Mouse (Mus musculus): Measurements from ENCODE around the gene Sh3kbp1. TPM values are rescaled to one million over a fixed set of nuclear protein-coding genes. Genes with fewer than 3 reads are reported as not detected.

The Sh3kbp1 gene
- polyA plus RNA-seq, 1 experiment from 2014 or later = 35.0 TPM

GRCm38 (mm10) chrX:159650727-159651126 lies 23.7 kb downstream of the Sh3kbp1 start:
- Histone ChIP-seq H3K36me3 (ENCODE audit: control insufficient read depth, insufficient read depth, low read length) (no peaks in the 10 kb centered on the region), H3K4me2 (replicated peaks; ENCODE audit: low read depth, low read length) (no peak overlapping the region), H3K9me3 (ENCODE audit: control insufficient read depth, low read depth, low read length) (no peaks in the 10 kb centered on the region), H3K9ac (replicated peaks; ENCODE audit: low read depth, low read length) (no peak overlapping the region), H3K4me1 (ENCODE audit: control insufficient read depth, insufficient read depth, low read length) (no peaks in the 10 kb centered on the region), H3K27ac (ENCODE audit: low read length) (no peak overlapping the region), H3K4me3 (ENCODE audit: low read depth, low read length) (no peak overlapping the region), H3K27me3 (ENCODE audit: control insufficient read depth, insufficient read depth, low read length) (no peaks in the 10 kb centered on the region)
- 74% methylated on average over 6 of the region's 6 CpGs for WGBS
- no peak for ATAC-seq (ENCODE audit: insufficient number of reproducible peaks, insufficient read depth, low FRiP score, low read depth)

DNA sequence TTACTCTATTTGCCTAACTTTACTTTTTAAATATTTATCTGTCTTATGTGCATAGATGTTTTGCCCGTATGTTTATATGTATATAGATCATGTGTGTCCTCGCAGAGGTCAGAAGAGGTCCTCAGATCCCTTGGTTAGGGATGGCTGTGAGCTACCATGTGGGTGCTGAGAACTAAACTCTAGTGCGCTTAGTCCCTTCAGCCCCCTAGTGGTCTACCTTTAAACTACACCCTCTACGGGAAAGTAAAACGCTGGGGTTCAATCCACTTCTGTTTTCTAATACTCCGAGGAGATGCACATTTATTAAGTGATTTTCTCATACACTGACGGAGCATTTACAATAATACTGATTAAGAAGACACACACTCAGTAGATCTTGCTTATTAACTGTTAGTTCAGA lies 44.3 kb downstream of the Sh3kbp1 start:
- Histone ChIP-seq H3K27me3 (ENCODE audit: control insufficient read depth, insufficient read depth, low read length) (no peaks in the 10 kb centered on the region), H3K27ac (ENCODE audit: low read length) (no peak overlapping the region), H3K4me3 (ENCODE audit: low read depth, low read length) (no peak overlapping the region), H3K36me3 (ENCODE audit: control insufficient read depth, insufficient read depth, low read length) (no peaks in the 10 kb centered on the region), H3K9ac (replicated peaks; ENCODE audit: low read depth, low read length) (no peak overlapping the region), H3K4me2 (replicated peaks; ENCODE audit: low read depth, low read length) (no peak overlapping the region), H3K4me1 (ENCODE audit: control insufficient read depth, insufficient read depth, low read length) (no peaks in the 10 kb centered on the region), H3K9me3 (ENCODE audit: control insufficient read depth, low read depth, low read length) (no peaks in the 10 kb centered on the region)
- 86% methylated on average over 7 of the region's 7 CpGs for WGBS
- ATAC-seq (ENCODE audit: insufficient number of reproducible peaks, insufficient read depth, low FRiP score, low read depth) = no peak

GRCm38 (mm10) chrX:159672466-159672865 lies 45.4 kb downstream of the Sh3kbp1 start:
- H3K4me3 ChIP-seq (ENCODE audit: low read depth, low read length) = no peak overlapping the region
- no peaks in the 10 kb centered on the region for H3K36me3 ChIP-seq (ENCODE audit: control insufficient read depth, insufficient read depth, low read length)
- 27% methylated on average over 2 of the region's 2 CpGs for WGBS
- no peak overlapping the region for H3K27ac ChIP-seq (ENCODE audit: low read length)
- H3K27me3 ChIP-seq (ENCODE audit: control insufficient read depth, insufficient read depth, low read length) = no peaks in the 10 kb centered on the region
- H3K9me3 ChIP-seq (ENCODE audit: control insufficient read depth, low read depth, low read length) = no peaks in the 10 kb centered on the region
- H3K4me1 ChIP-seq (ENCODE audit: control insufficient read depth, insufficient read depth, low read length) = no peaks in the 10 kb centered on the region
- H3K9ac ChIP-seq (replicated peaks; ENCODE audit: low read depth, low read length) = no peak overlapping the region
- no peak overlapping the region for H3K4me2 ChIP-seq (replicated peaks; ENCODE audit: low read depth, low read length)
- no peak for ATAC-seq (ENCODE audit: insufficient number of reproducible peaks, insufficient read depth, low FRiP score, low read depth)

GRCm38 (mm10) chrX:159676242-159676641 lies 49.2 kb downstream of the Sh3kbp1 start:
- Histone ChIP-seq H3K9me3 (ENCODE audit: control insufficient read depth, low read depth, low read length) (no peaks in the 10 kb centered on the region), H3K9ac (replicated peaks; ENCODE audit: low read depth, low read length) (no peak overlapping the region), H3K4me1 (ENCODE audit: control insufficient read depth, insufficient read depth, low read length) (no peaks in the 10 kb centered on the region), H3K4me2 (replicated peaks; ENCODE audit: low read depth, low read length) (no peak overlapping the region), H3K27ac (ENCODE audit: low read length) (no peak overlapping the region), H3K27me3 (ENCODE audit: control insufficient read depth, insufficient read depth, low read length) (no peaks in the 10 kb centered on the region), H3K36me3 (ENCODE audit: control insufficient read depth, insufficient read depth, low read length) (no peaks in the 10 kb centered on the region), H3K4me3 (ENCODE audit: low read depth, low read length) (no peak overlapping the region)
- no peak for ATAC-seq (ENCODE audit: insufficient number of reproducible peaks, insufficient read depth, low FRiP score, low read depth)
- WGBS = 28% methylated on average over 2 of the region's 2 CpGs

- no peaks in the 10 kb centered on the region for H3K36me3 ChIP-seq (ENCODE audit: control insufficient read depth, insufficient read depth, low read length)
- no peak overlapping the region for H3K4me3 ChIP-seq (ENCODE audit: low read depth, low read length)
- no peak overlapping the region for H3K9ac ChIP-seq (replicated peaks; ENCODE audit: low read depth, low read length)
- H3K4me1 ChIP-seq (ENCODE audit: control insufficient read depth, insufficient read depth, low read length) = no peaks in the 10 kb centered on the region
- H3K4me2 ChIP-seq (replicated peaks; ENCODE audit: low read depth, low read length) = no peak overlapping the region
- WGBS = 70% methylated on average over 4 of the region's 4 CpGs
- no peak overlapping the region for H3K27ac ChIP-seq (ENCODE audit: low read length)
- no peak for ATAC-seq (ENCODE audit: insufficient number of reproducible peaks, insufficient read depth, low FRiP score, low read depth)
- H3K9me3 ChIP-seq (ENCODE audit: control insufficient read depth, low read depth, low read length) = no peaks in the 10 kb centered on the region
- no peaks in the 10 kb centered on the region for H3K27me3 ChIP-seq (ENCODE audit: control insufficient read depth, insufficient read depth, low read length)
Observed at GRCm38 (mm10) chrX:159677585-159678319, 50.7 kb downstream of the Sh3kbp1 start.

- Histone ChIP-seq H3K4me3 (ENCODE audit: low read depth, low read length) (no peak overlapping the region), H3K4me1 (ENCODE audit: control insufficient read depth, insufficient read depth, low read length) (no peaks in the 10 kb centered on the region), H3K27ac (ENCODE audit: low read length) (no peak overlapping the region), H3K9ac (replicated peaks; ENCODE audit: low read depth, low read length) (no peak overlapping the region), H3K36me3 (ENCODE audit: control insufficient read depth, insufficient read depth, low read length) (no peaks in the 10 kb centered on the region), H3K9me3 (ENCODE audit: control insufficient read depth, low read depth, low read length) (no peaks in the 10 kb centered on the region), H3K27me3 (ENCODE audit: control insufficient read depth, insufficient read depth, low read length) (no peaks in the 10 kb centered on the region), H3K4me2 (replicated peaks; ENCODE audit: low read depth, low read length) (no peak overlapping the region)
- ATAC-seq (ENCODE audit: insufficient number of reproducible peaks, insufficient read depth, low FRiP score, low read depth) = no peak
- 60% methylated on average over 5 of the region's 5 CpGs for WGBS
Observed at GRCm38 (mm10) chrX:159678320-159678835, 51.3 kb downstream of the Sh3kbp1 start.

DNA sequence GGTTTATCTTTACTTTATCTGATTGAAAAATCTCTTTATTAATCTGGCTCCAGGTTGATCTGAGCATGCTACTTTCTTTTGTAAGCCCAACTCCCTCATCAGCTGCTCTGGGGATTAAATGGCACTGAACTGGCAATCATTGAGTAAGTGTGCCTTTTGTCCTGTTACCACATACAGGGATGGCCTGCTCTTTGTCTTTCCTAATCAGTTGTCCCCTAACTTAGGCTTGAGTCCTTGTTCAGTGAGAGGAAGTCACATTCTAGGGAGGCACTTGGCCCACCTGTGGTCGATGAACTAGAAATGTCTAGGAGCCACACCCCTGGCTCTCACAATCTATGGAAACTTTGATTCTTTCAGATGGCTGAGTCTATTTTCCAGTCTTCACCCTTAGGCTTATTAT lies 58.4 kb downstream of the Sh3kbp1 start:
- ATAC-seq (ENCODE audit: insufficient number of reproducible peaks, insufficient read depth, low FRiP score, low read depth) = no peak
- no peak overlapping the region for H3K4me2 ChIP-seq (replicated peaks; ENCODE audit: low read depth, low read length)
- H3K9ac ChIP-seq (replicated peaks; ENCODE audit: low read depth, low read length) = no peak overlapping the region
- no peaks in the 10 kb centered on the region for H3K36me3 ChIP-seq (ENCODE audit: control insufficient read depth, insufficient read depth, low read length)
- H3K4me3 ChIP-seq (ENCODE audit: low read depth, low read length) = no peak overlapping the region
- H3K27me3 ChIP-seq (ENCODE audit: control insufficient read depth, insufficient read depth, low read length) = no peaks in the 10 kb centered on the region
- H3K4me1 ChIP-seq (ENCODE audit: control insufficient read depth, insufficient read depth, low read length) = no peaks in the 10 kb centered on the region
- no peak overlapping the region for H3K27ac ChIP-seq (ENCODE audit: low read length)
- no peaks in the 10 kb centered on the region for H3K9me3 ChIP-seq (ENCODE audit: control insufficient read depth, low read depth, low read length)
- 63% methylated on average over 1 of the region's 1 CpGs for WGBS

- WGBS = 68% methylated on average over 4 of the region's 4 CpGs
- no peak overlapping the region for H3K9ac ChIP-seq (replicated peaks; ENCODE audit: low read depth, low read length)
- H3K4me2 ChIP-seq (replicated peaks; ENCODE audit: low read depth, low read length) = no peak overlapping the region
- no peak overlapping the region for H3K4me3 ChIP-seq (ENCODE audit: low read depth, low read length)
- ATAC-seq (ENCODE audit: insufficient number of reproducible peaks, insufficient read depth, low FRiP score, low read depth) = no peak
- no peaks in the 10 kb centered on the region for H3K9me3 ChIP-seq (ENCODE audit: control insufficient read depth, low read depth, low read length)
- no peaks in the 10 kb centered on the region for H3K27me3 ChIP-seq (ENCODE audit: control insufficient read depth, insufficient read depth, low read length)
- no peak overlapping the region for H3K27ac ChIP-seq (ENCODE audit: low read length)
- H3K4me1 ChIP-seq (ENCODE audit: control insufficient read depth, insufficient read depth, low read length) = no peaks in the 10 kb centered on the region
- no peaks in the 10 kb centered on the region for H3K36me3 ChIP-seq (ENCODE audit: control insufficient read depth, insufficient read depth, low read length)
Observed at GRCm38 (mm10) chrX:159686850-159687249, 59.8 kb downstream of the Sh3kbp1 start.

DNA sequence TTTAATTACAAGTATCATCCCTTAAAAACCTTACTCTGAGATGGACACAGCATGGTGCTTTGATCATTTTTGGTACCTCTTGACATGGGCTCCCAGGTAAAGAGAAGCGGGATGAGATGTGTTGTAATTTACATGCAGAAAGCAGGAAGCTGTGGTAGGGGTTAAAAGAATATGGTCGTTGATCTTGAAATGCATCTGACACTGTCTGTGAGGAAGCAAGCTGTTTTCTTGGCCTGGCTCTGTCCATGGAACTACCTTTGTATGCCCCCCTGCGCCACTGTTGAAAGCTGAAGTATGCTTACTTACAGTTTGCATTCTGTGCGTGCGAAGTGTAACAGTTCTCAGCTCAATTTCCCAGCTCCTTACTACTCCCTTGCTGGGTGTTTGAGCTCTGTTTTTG lies 61.6 kb downstream of the Sh3kbp1 start:
- Histone ChIP-seq H3K36me3 (ENCODE audit: control insufficient read depth, insufficient read depth, low read length) (no peaks in the 10 kb centered on the region), H3K4me2 (replicated peaks; ENCODE audit: low read depth, low read length) (no peak overlapping the region), H3K4me1 (ENCODE audit: control insufficient read depth, insufficient read depth, low read length) (no peaks in the 10 kb centered on the region), H3K9me3 (ENCODE audit: control insufficient read depth, low read depth, low read length) (no peaks in the 10 kb centered on the region), H3K27me3 (ENCODE audit: control insufficient read depth, insufficient read depth, low read length) (no peaks in the 10 kb centered on the region), H3K9ac (replicated peaks; ENCODE audit: low read depth, low read length) (no peak overlapping the region), H3K27ac (ENCODE audit: low read length) (no peak overlapping the region), H3K4me3 (ENCODE audit: low read depth, low read length) (no peak overlapping the region)
- no peak for ATAC-seq (ENCODE audit: insufficient number of reproducible peaks, insufficient read depth, low FRiP score, low read depth)
- WGBS = 87% methylated on average over 5 of the region's 5 CpGs

All from stomach, embryonic 14.5 days (tissue).